Mouse (Mus musculus) heart, postnatal 36 days (tissue): ENCODE results near the gene Grip1. TPM values are rescaled to one million over a fixed set of nuclear protein-coding genes. Genes with fewer than 3 reads are reported as not detected.
A peak's percentile ranks its signal among the peaks of the same experiment; 100 is the strongest.

Source experiments
- DNase-seq, 2 experiments: peaks; one replicate each; pipeline ENCODE4 v3.0.0; 2021 to 2022
- intact Hi-C: fragments of 180-260 bp; cut with DNase I; formaldehyde crosslinking; loops from one replicate; pipeline ENCODE4 v1.15.1; 2025
- total RNA-seq, 2 experiments: library from RNA; stranded (reverse); gene quantifications; 2 replicates each; pipeline ENCODE4 v1.2.3; 2021

Gene Grip1
- total RNA-seq, 2 experiments from 2014 or later: 0.42 to 0.43 TPM

DNA sequence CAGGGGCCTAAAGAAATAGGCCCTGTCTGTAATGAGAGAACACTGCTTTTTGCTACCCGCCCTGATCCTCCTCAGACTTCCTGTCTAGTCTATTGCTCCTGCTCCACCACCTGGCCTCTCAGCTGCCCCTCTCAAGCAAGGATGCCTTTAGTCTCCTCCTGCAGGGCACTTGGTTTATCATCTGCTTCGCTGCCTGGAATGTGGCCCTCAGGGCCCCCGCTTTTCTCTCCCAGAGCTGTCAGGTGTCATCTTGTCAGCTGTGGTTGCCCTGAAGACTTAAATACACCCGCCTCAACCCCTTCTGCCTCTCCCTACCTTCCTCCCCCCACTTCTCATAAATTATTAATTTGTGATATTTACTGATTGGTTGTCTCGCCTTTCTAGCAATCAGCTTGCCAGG, 190.7 kb downstream of the Grip1 start:
- intact Hi-C loops: no loop called here
- DNase-seq: no peak

DNA sequence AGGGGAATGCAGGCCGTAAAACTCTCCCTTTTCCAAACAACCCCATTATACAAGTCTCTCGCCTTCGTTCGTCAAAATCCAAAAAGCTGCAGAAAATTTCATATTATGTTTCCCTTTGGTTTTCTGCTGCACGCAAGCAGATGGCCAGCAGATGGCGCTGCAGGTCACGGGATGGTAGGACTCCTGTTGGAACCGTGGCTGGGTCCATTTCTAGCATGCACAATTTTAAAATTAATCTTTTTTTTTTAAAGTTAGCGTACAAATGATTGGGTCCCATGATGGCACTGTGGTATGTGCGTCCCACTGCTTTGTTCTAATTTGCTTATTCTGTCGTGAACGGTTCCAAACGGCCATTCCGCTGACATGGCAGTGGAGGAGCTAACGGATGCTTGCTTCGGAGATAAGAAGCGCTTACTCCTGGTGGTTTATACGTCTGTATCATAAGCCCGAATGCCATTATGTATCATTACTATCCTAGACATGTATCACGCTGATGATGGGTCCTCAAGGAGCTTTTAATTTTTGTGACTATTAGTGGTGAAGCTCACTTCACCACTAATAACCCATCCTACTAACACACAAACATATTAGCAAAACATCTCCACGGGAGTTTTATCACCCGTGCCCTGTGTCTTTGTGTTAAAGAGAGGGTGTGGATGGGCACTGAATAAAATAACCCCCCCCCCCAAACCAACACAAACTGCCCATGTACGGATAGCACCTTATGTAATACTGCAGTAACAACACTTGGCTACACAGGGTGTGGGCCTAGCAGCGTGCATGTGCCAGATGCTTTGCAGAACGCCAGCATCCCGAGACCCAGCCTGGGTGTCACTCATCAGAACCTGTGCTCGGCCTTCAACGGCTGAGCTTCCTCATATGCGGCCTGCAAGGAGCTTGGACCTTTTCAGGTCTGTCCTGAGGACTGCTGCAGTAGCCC, 193.1 kb downstream of the Grip1 start:
- intact Hi-C loops: loop anchor here (1.0 to 5.0 kb wide), 3 partner anchors 131 to 556 kb away; partner anchors contain the start of genes Irak3 and Tmbim4
- DNase-seq: peak; percentile 14 to 59

DNA sequence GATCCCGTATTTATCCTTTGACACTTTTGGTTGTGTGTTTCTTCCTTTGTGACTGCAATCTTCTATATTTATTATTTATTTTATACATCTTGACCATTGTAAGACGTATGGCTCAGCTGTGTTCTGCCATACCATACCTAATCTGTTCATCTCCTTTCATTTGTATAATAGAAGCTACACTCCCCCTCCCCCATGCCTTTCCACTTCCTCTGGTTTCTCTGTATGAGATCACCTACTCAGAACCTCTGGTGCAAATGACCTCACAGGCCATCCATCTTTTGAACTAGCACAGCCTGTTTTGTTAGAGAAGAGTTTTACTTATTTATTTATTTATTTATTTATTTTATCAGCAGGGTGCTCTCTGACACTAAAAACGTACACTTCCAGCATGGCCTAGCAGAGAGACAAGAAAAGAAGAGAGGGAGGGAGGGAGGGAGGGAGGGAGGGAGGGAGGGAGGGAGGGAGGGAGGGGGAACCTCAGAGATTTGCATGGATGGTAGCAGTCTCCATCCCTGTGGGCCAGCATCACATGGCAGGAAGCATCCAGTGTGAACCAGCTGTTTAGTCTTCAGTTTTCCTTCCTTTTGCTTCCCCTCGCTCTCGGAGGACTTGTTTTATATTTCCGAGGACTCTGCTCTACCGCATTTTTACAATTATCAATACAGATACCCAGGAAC, 207.2 kb downstream of the Grip1 start:
- intact Hi-C loops: no loop called here
- no peak for DNase-seq

DNA sequence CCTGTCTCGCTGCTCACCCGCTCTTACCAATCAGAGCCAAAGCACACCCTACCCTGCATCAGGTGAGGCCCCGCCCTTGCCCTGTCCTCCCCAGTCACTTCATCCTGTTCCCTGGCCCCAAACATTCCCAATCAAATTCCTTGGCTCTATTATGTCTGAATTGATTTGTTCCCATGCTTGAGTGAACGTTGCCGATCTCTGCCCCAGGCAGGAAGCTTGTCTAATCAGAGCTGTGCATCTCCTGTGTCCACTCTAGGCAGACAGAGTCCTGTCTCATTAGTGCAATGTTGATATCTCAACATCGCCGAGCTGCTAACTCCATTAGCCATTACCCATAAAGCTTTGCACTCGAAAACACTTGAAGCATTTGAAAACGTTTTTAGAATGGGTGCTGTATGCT, 210.0 kb downstream of the Grip1 start:
- intact Hi-C loops: no loop called here
- no peak for DNase-seq

DNA sequence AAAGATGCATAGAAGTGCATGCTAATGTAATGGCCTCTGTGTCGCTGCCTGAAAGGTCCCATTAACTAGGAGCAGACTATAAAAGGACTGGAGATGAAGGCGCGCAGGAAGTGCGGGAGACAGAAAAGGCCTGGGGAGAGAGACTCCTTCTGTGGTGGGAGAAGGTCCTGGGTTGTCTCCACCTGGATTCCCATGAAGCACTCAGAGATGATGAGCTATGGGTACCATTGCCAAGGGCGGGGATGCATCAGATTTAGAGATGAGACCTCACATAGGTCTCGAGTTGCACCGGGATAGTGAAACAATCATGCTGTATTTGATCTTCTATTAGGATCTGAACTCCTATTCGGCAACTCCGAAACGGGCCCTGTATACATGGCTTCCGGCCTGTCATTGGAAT, 212.8 kb downstream of the Grip1 start:
- intact Hi-C loops: no loop called here
- DNase-seq: no peak

DNA sequence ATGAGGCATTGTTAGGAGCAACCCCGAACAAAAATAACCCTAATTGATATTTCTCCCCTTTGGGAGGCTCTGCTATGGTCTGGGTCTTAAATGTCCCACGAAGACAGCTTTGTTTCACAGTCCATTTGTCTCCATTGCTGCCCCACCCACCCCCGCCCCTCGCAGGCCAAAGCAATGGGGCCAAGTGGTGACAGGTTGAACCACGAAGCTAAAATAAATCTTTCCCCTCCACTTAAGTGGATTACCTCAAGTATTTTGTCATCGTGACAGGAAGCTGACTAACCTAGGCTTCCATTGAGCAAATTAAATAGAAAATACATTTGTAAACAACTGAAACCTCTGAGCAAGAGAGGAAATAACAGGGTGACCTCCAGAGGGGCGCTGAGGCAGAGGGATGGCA, 216.8 kb downstream of the Grip1 start:
- intact Hi-C loops: no loop called here
- DNase-seq: no peak

DNA sequence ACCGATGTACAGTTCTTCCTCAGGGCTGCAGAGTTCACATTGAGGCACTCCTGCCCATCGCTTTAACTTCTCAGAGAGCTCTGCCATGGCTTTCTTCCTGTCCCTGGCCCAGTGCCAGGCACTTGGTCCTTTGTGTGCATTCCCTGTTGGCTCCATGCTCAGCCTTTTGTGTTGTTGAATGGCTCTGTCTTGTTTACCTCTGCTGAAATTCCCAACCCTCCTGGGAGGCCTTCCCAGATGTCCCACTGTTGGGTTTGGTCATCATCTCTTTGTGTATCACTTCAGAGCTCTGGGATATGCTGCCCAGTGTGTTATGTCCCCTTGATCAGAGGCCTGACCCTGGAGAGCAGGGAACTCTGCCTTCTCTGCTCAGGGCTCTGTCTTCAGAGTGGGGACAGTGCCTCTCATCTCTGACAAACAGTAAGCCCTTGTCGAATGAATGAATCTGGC, 230.8 kb downstream of the Grip1 start:
- intact Hi-C loops: no loop called here
- no peak for DNase-seq

DNA sequence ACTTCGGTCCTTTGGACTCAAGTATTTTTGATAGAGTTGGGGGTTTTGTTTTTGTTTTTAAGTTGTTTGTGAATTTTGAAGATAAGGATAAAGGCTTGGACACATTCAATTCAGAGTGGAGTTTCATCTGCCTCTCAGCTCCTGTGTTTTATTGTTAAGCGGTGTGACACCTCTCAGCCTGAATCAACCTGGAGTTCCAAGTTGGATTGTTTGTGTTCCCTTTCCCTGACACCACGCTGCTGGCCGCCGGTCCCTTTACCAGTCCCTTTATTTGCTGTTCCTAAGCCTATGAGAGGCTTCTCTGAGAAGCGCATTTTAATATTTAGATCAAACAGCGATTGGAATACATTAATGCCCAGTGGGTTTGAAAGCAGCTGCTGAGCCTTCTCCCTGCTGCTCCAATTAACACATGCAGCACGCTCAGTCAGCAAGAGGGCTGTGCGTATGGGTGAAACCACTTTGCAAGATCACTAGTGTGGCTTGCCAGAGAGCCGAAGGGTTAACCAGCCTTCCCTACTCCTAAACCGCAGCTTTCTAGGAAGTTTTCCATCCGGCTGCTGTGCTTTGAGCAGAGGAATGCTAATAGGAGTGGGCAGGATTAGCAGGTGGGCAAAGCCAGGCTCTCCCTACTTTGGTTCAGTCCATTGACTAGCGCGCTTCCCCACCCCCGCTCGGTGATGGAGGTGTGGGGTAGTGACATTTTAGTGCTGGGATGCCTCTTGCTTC, 237.9 kb downstream of the Grip1 start:
- intact Hi-C loops: no loop called here
- no peak for DNase-seq

DNA sequence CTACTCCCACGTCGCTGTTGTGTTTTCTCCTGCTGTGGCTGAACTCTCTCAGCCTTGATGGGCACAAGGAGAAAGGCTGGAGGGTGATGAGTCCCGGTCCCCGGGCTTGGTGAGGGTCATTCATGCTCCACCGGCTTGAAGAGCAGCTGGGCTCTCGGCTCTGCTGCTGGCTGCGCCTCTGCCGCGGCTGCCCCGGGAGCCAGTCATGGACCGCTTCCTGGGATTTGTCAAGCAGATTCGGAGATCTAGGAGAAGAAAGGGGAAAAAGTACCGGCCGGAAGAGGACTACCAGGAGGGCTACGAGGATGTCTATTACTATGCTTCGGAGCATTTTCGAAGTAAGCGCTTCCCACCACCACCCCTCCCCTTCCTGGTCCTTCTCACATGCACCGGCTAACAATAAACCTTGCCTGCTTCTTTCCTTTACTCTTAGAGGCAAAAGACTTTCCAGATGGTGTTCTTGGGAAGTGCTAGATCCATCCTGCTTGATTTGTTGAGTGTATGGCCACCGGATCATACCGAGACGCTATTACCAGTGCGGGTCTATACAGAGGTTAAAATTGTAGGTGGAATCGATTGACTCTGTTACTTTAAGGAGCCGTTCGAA, 238.8 kb downstream of the Grip1 start:
- DNase-seq: no peak
- intact Hi-C loops: no loop called here

DNA sequence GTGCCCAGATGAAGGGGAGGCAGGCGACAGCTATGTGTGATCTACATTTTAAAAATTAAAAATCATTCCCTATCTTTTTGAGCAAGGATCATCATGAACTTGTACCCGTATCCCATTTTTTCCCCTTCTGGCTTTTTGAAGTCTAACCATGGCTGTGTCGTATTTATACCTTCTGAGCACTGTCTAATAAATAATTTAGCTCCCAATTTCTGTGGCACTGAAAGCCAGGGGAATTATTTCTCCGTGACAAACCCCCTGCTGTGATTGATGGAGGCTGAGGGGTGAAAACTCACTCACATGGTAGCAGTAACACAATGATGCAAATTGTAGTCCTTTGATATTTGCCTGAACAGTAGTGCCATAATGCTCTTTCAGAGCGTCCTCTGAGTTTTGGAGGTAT, 239.8 kb downstream of the Grip1 start:
- no peak for DNase-seq
- intact Hi-C loops: no loop called here

DNA sequence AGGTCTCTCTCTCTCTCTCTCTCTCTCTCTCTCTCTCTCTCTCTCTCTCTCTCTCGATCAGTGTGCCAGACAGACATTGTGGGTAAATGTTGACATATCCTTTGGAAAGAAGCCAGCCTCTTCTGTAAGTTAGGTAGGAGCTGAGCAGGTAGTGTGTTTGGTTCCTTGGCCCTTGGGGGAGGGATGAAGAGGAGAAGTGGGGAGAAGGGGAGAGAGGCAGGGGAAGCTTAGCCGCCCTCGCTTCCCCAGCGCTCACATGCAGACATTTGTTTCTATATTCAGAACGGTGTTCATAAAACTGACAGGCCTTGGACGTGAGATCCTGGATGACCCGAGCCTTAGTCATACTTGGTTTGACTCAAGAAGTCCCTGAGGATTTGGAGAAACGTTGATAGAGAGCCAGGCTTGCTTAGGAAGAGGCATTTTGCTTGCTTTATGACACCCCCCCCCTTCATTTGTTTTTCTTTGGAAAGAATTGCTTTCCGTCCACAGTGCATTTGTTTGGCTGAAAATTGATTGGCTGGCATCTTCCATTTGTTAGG, 243.7 kb downstream of the Grip1 start:
- DNase-seq: no peak
- intact Hi-C loops: no loop called here

DNA sequence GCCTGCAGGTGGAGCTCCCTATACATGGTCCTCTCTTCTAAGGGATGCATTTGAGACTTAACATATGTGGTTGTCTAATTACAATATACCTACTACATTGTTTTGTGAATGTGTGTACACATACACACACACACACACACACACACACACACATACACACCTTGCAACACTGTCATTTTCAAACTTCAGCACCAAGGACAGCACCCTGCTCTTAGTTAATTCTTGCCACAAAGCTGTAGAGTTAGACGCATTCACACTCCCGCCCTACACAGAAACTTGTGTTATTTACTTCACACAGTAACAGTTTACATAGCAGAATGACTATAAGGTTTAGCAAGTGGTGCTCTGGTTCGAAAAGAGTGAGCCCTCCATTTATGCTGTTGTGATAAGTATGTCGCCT, 251.7 kb downstream of the Grip1 start:
- no peak for DNase-seq
- intact Hi-C loops: no loop called here

DNA sequence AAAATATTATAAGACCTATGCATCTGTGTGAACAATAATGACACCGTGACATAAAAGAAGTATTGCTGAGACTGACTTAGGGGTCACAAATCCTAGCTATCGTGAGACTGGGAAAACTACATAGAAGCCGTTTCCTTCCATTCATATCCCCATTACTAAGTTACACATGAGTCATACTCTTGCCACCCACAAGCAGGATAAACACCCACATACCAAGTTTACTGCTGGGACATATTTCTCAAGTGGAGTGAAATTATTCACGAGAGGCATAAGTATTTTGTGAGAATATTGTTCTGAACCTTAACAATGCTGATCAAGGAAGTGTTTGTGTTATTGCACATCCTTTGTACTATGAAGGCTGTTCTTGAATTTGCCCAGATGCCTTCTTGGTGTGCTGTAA, 252.7 kb downstream of the Grip1 start:
- DNase-seq: no peak
- intact Hi-C loops: no loop called here

DNA sequence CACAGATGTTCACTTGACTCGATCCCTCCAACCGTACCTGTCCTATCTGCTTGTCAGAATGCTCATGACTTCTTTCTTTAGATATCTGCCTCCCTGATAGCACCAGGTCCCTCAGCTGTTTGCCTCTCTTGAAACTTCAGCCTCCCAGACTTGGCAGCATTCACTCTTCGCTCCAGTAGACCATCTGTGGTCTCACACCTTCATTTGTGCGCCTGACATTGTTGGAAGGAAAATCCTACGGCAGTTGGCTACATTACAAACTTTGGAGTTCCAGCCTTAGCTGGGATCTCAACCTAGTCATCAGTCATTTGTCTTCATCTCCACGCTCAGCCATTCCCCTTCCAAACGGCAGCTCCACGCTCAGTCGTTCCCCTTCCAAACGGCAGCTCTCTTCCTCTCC, 253.4 kb downstream of the Grip1 start:
- intact Hi-C loops: no loop called here
- no peak for DNase-seq

DNA sequence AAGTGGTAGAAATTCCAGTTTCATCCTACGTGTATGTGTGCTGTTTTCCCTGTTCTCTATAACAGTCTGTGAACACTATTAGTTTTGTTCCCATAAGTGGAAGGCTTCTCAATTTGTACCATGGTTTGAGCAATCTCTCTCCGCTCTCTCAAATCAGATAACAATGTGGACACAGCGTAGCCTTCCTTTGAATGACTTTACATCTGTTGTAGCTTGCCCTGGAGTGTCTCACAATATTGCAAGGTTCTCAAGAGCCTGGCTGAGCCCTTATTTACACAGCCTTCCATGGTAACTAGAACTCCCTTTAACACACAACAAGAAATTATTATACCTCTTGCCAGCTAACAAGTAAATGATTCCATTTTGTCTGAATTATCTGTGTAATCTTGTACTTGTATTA, 268.3 kb downstream of the Grip1 start:
- DNase-seq: no peak
- intact Hi-C loops: no loop called here

DNA sequence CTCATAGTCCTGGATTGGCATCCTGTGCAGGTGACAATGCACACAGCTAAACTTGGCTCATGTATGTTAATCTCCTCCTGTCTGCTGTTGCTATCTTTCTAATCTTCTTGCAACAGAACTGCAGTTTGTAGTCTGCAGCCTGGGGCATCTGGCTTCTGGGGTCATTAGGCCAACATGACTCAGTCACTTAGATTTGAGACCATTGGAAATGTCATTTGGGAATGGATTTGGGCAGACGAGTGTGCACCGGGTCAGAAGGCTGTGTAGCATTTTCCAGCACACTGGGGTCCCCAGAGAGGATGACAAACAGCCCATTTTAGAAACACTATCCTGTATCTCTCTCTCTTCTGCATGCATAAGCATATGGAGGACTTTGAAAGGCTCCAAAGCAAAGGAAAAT, 268.8 kb downstream of the Grip1 start:
- intact Hi-C loops: no loop called here
- DNase-seq: no peak

DNA sequence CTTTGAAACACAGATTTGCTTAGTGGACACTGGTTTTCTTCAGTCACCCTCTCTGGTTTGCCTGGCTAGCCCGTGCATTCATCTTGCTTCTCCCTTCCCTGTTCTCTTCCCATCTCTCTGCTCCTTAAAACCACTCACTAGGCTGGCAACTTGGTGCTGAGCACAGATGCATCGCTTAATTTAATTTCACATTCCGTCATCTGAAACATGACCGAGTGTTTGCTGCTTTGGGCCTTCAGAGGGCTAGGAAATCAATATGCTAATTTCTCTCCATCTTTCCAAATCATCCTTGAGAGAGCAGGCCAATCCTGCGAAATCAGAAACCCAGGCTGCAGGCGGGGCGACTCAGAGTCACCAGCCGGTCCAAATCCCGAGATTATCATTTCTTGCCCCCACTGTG, 270.0 kb downstream of the Grip1 start:
- intact Hi-C loops: no loop called here
- DNase-seq: no peak

DNA sequence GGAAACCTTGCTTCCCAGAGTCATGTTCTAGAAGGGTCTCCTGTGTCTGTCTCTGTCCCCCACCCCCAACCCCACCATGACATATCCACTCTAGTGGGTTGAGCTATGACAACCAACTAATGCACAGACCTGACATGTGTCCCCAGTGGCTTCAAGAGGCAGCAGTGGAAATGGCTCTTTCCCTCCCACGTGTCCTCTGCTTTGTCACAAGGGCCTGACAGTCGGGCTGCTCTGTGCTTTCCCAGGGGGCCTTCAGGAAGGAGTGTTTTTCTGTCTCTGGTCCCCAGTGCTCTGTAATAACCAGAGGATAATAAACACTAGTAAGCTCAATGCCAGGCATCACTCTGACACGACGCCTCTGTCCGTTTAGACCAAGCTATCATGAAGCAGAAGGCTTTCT, 271.7 kb downstream of the Grip1 start:
- intact Hi-C loops: no loop called here
- DNase-seq: no peak

DNA sequence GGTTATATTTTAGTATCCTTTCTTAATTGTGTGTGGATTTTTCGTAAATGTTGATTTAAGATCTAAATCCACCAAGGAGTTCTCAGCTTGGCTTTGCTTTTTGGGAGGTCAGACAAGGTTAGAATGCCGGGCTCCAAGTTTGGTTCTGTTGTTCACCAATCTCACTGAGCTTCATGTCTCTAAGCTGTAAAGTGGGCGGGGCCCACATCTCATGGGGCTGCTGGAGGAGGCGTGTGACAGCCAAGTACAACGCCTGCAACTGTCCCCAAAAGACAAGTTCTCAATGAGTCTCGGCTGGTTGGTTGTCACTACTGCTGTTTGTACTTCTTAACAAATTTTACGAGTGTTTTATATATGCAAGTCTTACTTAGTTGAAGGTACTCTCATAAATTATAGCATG, 272.3 kb downstream of the Grip1 start:
- intact Hi-C loops: no loop called here
- DNase-seq: no peak

DNA sequence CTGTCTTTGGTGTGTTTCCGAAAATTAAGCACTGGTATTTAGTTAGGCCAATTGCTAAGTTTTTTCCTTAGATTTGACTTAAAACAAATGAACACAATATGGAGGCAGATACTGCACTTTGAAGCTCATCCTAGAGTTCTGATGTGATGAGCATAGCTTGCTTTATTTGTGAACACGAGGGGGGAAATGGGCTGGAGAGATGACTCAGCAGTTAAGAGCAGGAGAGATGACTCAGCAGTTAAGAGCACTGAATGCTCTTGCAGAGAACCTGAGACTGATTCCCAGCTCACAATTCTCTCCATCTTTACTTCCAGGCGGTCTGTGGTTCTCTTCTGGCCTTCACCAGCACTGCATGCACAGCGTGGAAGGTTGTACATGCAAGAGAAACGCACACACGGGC, 273.3 kb downstream of the Grip1 start:
- no peak for DNase-seq
- intact Hi-C loops: no loop called here

DNA sequence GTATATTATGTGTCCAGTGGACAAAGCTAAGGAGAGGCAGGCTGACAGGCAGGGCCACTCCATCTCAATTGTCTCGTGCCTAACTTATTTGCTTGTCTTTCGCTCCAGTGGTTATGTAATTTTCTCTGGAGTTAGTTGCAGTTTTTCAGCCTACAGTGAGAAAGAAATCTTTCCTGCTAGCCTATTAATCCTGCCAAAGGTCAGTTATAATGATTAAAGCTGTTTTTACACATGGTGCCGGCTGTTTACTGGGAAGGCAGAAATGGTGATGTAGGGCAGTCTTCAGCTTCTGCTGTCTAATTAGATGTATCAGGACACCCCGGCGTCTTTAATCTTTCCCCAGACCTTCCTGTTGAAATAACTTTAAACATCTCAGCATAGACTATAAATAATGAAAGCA, 276.6 kb downstream of the Grip1 start:
- no peak for DNase-seq

More for the DNA sequence above, 276.6 kb downstream of the Grip1 start:
- intact Hi-C loops: no loop called here
